In the genomic region with DNA sequence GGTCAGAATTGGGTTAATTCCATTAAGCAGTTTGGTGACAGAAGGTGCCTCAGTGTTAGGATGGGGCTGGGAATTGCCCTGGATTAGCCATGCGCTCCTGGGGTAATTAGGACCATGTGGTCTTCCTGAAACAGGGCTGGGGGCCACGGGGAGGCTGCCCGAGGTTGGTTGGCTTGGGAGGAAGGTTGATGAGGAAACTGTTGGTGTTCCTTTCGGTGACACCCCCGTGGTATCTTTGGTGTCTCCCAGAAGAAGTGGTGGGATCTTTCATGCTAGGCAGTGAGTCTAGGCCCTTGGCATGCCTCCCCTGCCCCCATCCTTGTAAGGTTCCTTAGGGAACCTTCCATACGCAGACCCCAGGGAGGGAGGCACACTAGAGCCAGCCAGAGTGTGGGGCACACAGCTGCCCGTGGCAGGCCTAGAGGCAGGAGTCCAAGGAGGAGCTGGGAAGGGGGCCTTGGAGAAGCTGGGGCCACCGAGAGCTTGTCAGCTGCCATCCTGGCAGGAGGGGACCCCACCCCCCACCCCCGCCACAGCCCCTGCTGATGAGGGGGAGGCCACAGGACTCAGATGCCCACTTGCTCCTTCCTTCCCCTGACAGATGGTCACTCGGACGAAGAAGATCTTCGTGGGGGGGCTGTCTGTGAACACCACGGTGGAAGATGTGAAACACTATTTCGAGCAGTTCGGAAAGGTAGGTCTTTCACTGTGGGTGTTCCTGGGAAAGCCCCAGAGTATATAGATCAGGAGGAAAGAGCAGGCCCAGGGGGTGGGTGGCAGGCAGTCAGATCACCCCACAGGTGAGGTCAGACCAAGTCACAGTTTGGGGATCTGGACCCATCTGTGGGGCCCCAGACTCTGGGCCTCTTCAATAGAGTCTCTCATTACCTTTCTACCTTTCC, we compare ENCODE assay signal across 9 mouse cellular contexts. TPM values are rescaled to one million over a fixed set of nuclear protein-coding genes. Genes with fewer than 3 reads are reported as not detected.
DNase-seq lines count a peak whose midpoint lies in the region; ATAC-seq and TF ChIP-seq lines count a peak whose summit lies in the region.
"Had no signal": no experiment of that assay in that cellular context is flagged by ENCODE, and none has a peak within 500 bp of the region (broad histone marks: within the 10 kb centered on the region; RNA-seq: fewer than 3 reads in every experiment).

No protein-coding gene starts in this region.

- peaks cover 54% of the 10 kb centered on the region for H3K4me1 ChIP-seq in forebrain, postnatal 0 days (ENCODE audit: insufficient read depth)
- peaks cover 91% of the 10 kb centered on the region for H3K4me1 ChIP-seq in midbrain, embryonic 10.5 days
- peaks cover 46% of the 10 kb centered on the region for H3K4me1 ChIP-seq in stomach, embryonic 16.5 days (ENCODE audit: control insufficient read depth, insufficient read depth, low read length)

- peak overlapping the region; percentile 95 for H3K27ac ChIP-seq in left cerebral cortex, adult 2 months
- H3K27ac ChIP-seq in forebrain, postnatal 0 days (ENCODE audit: low read depth, low read length), result peak overlapping the region; percentile 99
- peak overlapping the region; percentile 100 for H3K27ac ChIP-seq in midbrain, embryonic 10.5 days (replicated peaks)
- H3K27ac ChIP-seq in stomach, embryonic 16.5 days (ENCODE audit: low read length), result peak overlapping the region; percentile 93

- H3K36me3 ChIP-seq in forebrain, postnatal 0 days (ENCODE audit: insufficient read depth), result peaks cover 17% of the 10 kb centered on the region
- H3K36me3 ChIP-seq in midbrain, embryonic 10.5 days, result peaks cover 96% of the 10 kb centered on the region
- H3K36me3 ChIP-seq in stomach, embryonic 16.5 days (ENCODE audit: control insufficient read depth, insufficient read depth, low read length), result 0 out of 2 replicates have a peak, but pooled peaks cover 3% of the 10 kb centered on the region

- peak overlapping the region; percentile 73 for H3K9ac ChIP-seq in forebrain, postnatal 0 days
- peak overlapping the region; percentile 80 for H3K9ac ChIP-seq in stomach, embryonic 16.5 days (ENCODE audit: low read length)

- no peaks in the 10 kb centered on the region for H3K27me3 ChIP-seq in forebrain, postnatal 0 days (ENCODE audit: insufficient read depth, low read length)
- peaks cover 3% of the 10 kb centered on the region; the same call in 1 of the 2 replicates for H3K27me3 ChIP-seq in midbrain, embryonic 10.5 days (ENCODE audit: low read depth, poor library complexity, severe bottlenecking)
- H3K27me3 ChIP-seq in stomach, embryonic 16.5 days (ENCODE audit: control insufficient read depth, insufficient read depth, low read length), result no peaks in the 10 kb centered on the region

- H3K4me3 ChIP-seq in left cerebral cortex, adult 2 months, result no peak overlapping the region
- no peak overlapping the region for H3K4me3 ChIP-seq in forebrain, postnatal 0 days (ENCODE audit: low read depth, low read length)
- peak overlapping the region; percentile 100 for H3K4me3 ChIP-seq in midbrain, embryonic 10.5 days
- H3K4me3 ChIP-seq in stomach, embryonic 16.5 days (replicated peaks; ENCODE audit: low read length), result no peak overlapping the region

- WGBS in forebrain, postnatal 0 days, result 11% methylated on average over 15 of the region's 15 CpGs
- 19% methylated on average over 15 of the region's 15 CpGs for WGBS in midbrain, embryonic 10.5 days
- 66% methylated on average over 15 of the region's 15 CpGs for WGBS in stomach, embryonic 16.5 days

- H3K4me2 ChIP-seq in forebrain, postnatal 0 days (ENCODE audit: low read depth), result peak overlapping the region; percentile 65
- no peak overlapping the region for H3K4me2 ChIP-seq in stomach, embryonic 16.5 days (ENCODE audit: low read depth, low read length)

- TF ChIP-seq CTCF in left cerebral cortex, adult 2 months (IDR thresholded peaks at IDR 0.05), result no peak
- no peak for TF ChIP-seq CTCF in forebrain, postnatal 0 days (IDR thresholded peaks at IDR 0.05; ENCODE audit: low read depth)

- ATAC-seq in forebrain, postnatal 0 days, result no peak
- no peak for ATAC-seq in stomach, embryonic 16.5 days (ENCODE audit: insufficient read depth, low FRiP score)

- DNase-seq in left cerebral cortex, adult 2 months (ENCODE audit: extremely low spot score in 1 of 2, low spot score in 2 of 2), result no peak
- DNase-seq in left cerebral cortex, postnatal 36 days (ENCODE audit: low spot score in 2 of 2), result no peak
- peak; percentile 25 for DNase-seq in forebrain, postnatal 0 days
- DNase-seq in midbrain, embryonic 10.5 days (ENCODE audit: low spot score), result no peak
- no peak for DNase-seq in frontal cortex, adult 2 months (ENCODE audit: extremely low spot score in 1 of 2, low spot score in 1 of 2)
- no peak for DNase-seq in right cerebral cortex, postnatal 25 days
- DNase-seq in kidney, adult 11 months, result no peak

- intact Hi-C loops in left cerebral cortex, adult 2 months (cut with DNase I), result no loop called here
- intact Hi-C loops in left cerebral cortex, postnatal 36 days (cut with DNase I), result loop anchor here (5.0 kb wide), 1 partner anchor 38 kb away; no protein-coding TSS in a partner anchor

- H3K9me3 ChIP-seq in forebrain, postnatal 0 days (ENCODE audit: low read length), result no peaks in the 10 kb centered on the region
- H3K9me3 ChIP-seq in midbrain, embryonic 10.5 days (replicated peaks), result no peaks in the 10 kb centered on the region
- no peaks in the 10 kb centered on the region for H3K9me3 ChIP-seq in stomach, embryonic 16.5 days (replicated peaks; ENCODE audit: control insufficient read depth, low read length)

RNA-seq across cellular contexts. Expression of a gene that starts 5.7 kb away (rescaled TPM):
- total RNA-seq in left cerebral cortex, adult 2 months (2021), result 10 to 100 TPM; 46.1 to 51.8 TPM
- 10 to 100 TPM; 46.9 to 51.3 TPM for total RNA-seq in left cerebral cortex, postnatal 36 days (2021)
- total RNA-seq in forebrain, postnatal 0 days (2014; rRNA removed), result 53.8 and 65.9 TPM in 2 replicates
- polyA plus RNA-seq in forebrain, postnatal 0 days (2015; fragmentation: Nextera tagmentation; extraction: Ambion mirVana), result 48.2 and 49.9 TPM in 2 replicates
- polyA plus RNA-seq in midbrain, embryonic 10.5 days (2016; fragmentation: Nextera tagmentation; extraction: Ambion mirVana), result 190 and 232 TPM in 2 replicates
- polyA plus RNA-seq in stomach, embryonic 16.5 days (2015; fragmentation: Nextera tagmentation; extraction: Ambion mirVana), result 3.5 and 4.9 TPM in 2 replicates
- 58.3 and 61.5 TPM in 2 replicates for polyA plus RNA-seq in frontal cortex, adult 2 months (2012; rRNA removed)

RNA-seq across cellular contexts. Expression of a gene that starts 31.0 kb away (rescaled TPM):
- not detected for total RNA-seq in left cerebral cortex, adult 2 months (2021)
- not detected for total RNA-seq in left cerebral cortex, postnatal 36 days (2021)
- total RNA-seq in forebrain, postnatal 0 days (2014; rRNA removed), result not detected in 2 replicates
- not detected in 2 replicates for polyA plus RNA-seq in forebrain, postnatal 0 days (2015; fragmentation: Nextera tagmentation; extraction: Ambion mirVana)
- polyA plus RNA-seq in midbrain, embryonic 10.5 days (2016; fragmentation: Nextera tagmentation; extraction: Ambion mirVana), result 0.41 and 0.62 TPM in 2 replicates
- 16.6 and 20.5 TPM in 2 replicates for polyA plus RNA-seq in stomach, embryonic 16.5 days (2015; fragmentation: Nextera tagmentation; extraction: Ambion mirVana)
- not detected in 2 replicates for polyA plus RNA-seq in frontal cortex, adult 2 months (2012; rRNA removed)
- total RNA-seq: left cerebral cortex, postnatal 14 days had no signal

RNA-seq across cellular contexts. Expression of a gene that starts 49.4 kb away (rescaled TPM):
- 10 to 100 TPM; 40.7 to 43.5 TPM for total RNA-seq in left cerebral cortex, adult 2 months (2021)
- 10 to 100 TPM; 19.7 to 51.7 TPM for total RNA-seq in left cerebral cortex, postnatal 36 days (2021)
- 34.5 and 36.3 TPM in 2 replicates for total RNA-seq in forebrain, postnatal 0 days (2014; rRNA removed)
- 18.3 and 18.8 TPM in 2 replicates for polyA plus RNA-seq in forebrain, postnatal 0 days (2015; fragmentation: Nextera tagmentation; extraction: Ambion mirVana)
- polyA plus RNA-seq in midbrain, embryonic 10.5 days (2016; fragmentation: Nextera tagmentation; extraction: Ambion mirVana), result 15.2 and 17.0 TPM in 2 replicates
- polyA plus RNA-seq in stomach, embryonic 16.5 days (2015; fragmentation: Nextera tagmentation; extraction: Ambion mirVana), result 24.4 and 28.0 TPM in 2 replicates
- 86.3 and 86.5 TPM in 2 replicates for polyA plus RNA-seq in frontal cortex, adult 2 months (2012; rRNA removed)

Comparison
In these comparisons a context has a peak if more than half of its experiments do, and no peak if none do; other contexts are left out.
1. RNA of a gene that starts 31.0 kb away (polyA plus RNA-seq): 16.6 to 20.5 TPM in stomach, embryonic 16.5 days; 0.41 to 0.62 TPM in midbrain, embryonic 10.5 days, not detected in forebrain, postnatal 0 days and not detected in frontal cortex, adult 2 months; every median in the first group is over 10 times any median in the second.
2. Peak in every context shown above with its lines, with median percentiles within 50 percentile points of each other: H3K27ac ChIP-seq.